Mouse (Mus musculus) heart, adult 2 months (tissue): ENCODE results near the gene Fam102b.

Experiments
- CTCF ChIP-seq: fragments of 200-600 bp; IDR thresholded peaks from 2 replicates; pipeline ENCODE4 v1.8.1; 2022; ENCODE audit warnings: antibody characterized with exemption, mild to moderate bottlenecking, moderate library complexity
- POLR2A ChIP-seq: fragments of 200-500 bp; IDR thresholded peaks from 2 replicates; pipeline ENCODE4 v1.6.1; 2011; ENCODE audit warnings: mild to moderate bottlenecking, low read depth, low read length, control low read depth; ENCODE audit not compliant: insufficient read depth

- TF ChIP-seq CTCF = no peak
- no peak for TF ChIP-seq POLR2A
These were observed 67.6 kb downstream of the Fam102b start for GRCm38 (mm10) chr3:108959680-108960295.
